Mouse (Mus musculus): ENCODE results near the gene Dlg4. TPM values are rescaled to one million over a fixed set of nuclear protein-coding genes. Genes with fewer than 3 reads are reported as not detected.
A peak's percentile ranks its signal among the peaks of the same experiment; 100 is the strongest.

Dlg4 gene
- polyA plus RNA-seq, 1 experiment from 2014 or later = 48.1 TPM

DNA sequence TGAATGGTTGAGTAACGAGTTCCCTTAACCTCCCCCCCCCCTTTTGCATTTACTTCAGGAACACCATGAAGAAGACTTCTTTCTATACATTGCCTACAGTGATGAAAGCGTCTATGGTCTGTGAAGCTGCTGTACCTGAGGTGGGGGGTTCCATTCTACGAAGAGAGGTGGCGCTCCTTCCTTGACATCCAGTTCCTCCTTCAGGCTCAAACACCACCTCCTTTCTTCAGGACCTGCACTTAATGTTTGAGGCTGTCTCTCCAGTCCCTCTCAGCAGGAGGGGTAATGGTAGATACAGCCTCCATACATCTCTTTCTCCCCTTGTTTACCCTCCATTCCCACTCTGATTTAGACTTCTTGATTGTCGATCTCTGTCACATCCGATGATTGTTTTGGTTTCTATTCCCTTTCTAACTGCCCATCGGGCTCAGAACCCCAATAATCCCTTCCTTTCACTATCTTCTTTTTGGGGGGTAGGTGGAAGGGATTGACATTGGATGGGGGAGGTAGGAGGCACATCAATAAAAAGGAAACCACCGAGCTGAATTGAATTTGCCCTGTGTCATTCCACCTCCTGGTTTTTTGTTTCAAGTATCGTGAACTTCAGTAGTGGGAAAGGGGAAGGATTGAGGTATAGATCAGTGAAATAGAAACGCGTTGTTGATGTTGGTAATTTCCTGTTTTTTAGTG lies 22.2 kb upstream of the Dlg4 start:
- ChIA-PET CTCF (no interaction called here), POLR2A (no interaction called here)
- DNase-seq (ENCODE audit: low read depth, low spot score) = no peak
- no peaks in the 10 kb centered on the region for H3K27me3 ChIP-seq
- in situ Hi-C loops (cut with MboI; ENCODE audit: low pct_unique_long_range_greater_than_20kb) = loop anchor here (25.0 kb wide), 2 partner anchors 582 to 907 kb away; partner anchors contain the start of genes Kdm6b, Per1 and Vamp2
- ATAC-seq = no peak
- TF ChIP-seq CTCF (IDR thresholded peaks at IDR 0.05) = no peak

DNA sequence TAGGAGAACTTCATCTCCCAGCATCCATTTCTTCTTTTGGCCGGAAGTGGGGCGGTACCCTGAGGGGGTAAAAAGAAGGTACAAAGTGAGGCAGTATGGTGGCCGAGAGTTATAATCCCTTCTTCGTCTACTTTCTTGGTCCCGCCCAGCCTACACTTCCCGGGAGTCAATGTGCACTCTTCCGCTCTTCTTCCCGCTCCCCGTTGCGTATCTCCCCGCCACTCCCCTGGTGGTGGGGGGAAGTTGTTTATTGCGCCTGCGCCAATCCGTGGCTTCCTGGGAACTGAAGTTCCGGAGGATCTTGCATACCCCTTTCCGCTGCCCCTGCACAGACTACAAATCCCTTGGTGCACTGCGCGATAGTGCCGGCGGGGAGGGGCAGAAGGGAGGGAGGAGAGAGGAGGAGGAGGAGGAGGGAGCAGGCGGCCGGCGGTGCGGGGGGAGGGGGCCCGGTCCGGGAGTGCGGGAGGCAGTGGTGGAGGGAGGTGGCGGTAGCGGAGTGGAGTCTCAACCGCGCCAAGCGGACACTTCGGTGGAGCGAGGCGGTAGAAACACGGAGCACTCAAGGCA lies 21.3 kb upstream of the Dlg4 start, which contains the start of gene Phf23:
TSS of gene Phf23 (plus strand) at position 387 of the 570 bp plus-strand sequence.
- no peaks in the 10 kb centered on the region for H3K27me3 ChIP-seq
- DNase-seq (ENCODE audit: low read depth, low spot score) (peak; percentile 97), ATAC-seq (peak; percentile 63)
- TF ChIP-seq CTCF (IDR thresholded peaks at IDR 0.05) = no peak
- in situ Hi-C loops (cut with MboI; ENCODE audit: low pct_unique_long_range_greater_than_20kb) = loop anchor here (25.0 kb wide), 2 partner anchors 583 to 908 kb away; partner anchors contain the start of genes Kdm6b, Per1 and Vamp2
- ChIA-PET CTCF (interaction anchor here (1.4 to 1.6 kb wide), 2 partner anchors 14 to 61 kb away, joined by 4 to 5 read pairs; no protein-coding TSS in a partner anchor), POLR2A (interaction anchor here (0.5 to 1.7 kb wide), 4 partner anchors 13 to 95 kb away, joined by 3 to 7 read pairs (median 5); partner anchors contain the start of genes Acadvl and Elp5)

DNA sequence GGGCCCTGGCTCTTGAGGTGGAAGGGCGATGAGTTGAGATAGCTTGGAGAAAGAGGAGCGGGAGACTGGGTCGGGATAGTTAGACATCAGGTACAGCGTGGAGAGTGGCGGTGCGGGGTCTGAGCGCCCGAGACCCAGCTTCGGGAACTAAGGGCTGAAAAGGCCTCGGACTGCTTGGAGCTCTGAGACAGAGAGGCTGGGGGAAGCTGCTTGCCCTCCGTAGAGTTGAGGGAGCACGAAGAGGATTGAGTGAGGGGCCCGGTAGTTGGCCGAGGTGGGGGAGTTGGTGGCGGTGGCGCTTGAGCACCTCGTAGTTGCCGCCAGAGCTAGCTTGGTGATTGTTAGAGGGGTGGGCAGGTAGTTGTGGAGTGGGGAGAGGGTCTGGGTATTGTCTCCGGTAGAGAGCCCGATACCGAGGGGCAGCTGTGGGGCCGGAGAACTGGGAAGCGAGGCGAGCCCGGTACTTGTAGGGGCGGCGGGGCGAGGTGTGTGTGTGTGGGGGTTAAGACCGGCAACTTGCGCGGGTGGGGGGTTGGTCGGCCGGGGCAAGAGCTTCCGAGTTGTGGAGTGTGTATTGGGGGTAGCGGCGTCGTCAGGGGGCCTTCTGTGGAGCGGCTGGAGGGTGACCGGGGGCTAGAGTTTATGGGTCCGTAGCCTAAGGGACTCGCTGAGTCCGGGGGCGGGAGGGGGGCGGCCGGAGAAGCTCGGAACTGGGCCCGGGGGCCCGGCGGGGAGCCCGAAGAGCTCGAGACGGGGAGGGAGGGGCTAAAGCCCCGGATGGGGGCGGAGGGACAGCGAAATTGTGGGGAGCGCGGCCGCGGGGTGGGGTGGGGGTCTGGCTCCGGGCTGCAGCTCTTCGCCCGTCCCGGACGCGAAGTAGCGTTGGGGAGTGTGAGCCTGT lies 20.3 kb upstream of the Dlg4 start:
- ChIA-PET CTCF (interaction anchor here (1.4 to 1.6 kb wide), 2 partner anchors 13 to 62 kb away, joined by 4 to 5 read pairs; no protein-coding TSS in a partner anchor), POLR2A (interaction anchor here (0.5 to 1.7 kb wide), 7 partner anchors 10 to 96 kb away, joined by 3 to 7 read pairs (median 3); partner anchors contain the start of genes Acadvl and Elp5)
- ATAC-seq (no peak), DNase-seq (ENCODE audit: low read depth, low spot score) (no peak)
- no peak for TF ChIP-seq CTCF (IDR thresholded peaks at IDR 0.05)
- no peaks in the 10 kb centered on the region for H3K27me3 ChIP-seq
- in situ Hi-C loops (cut with MboI; ENCODE audit: low pct_unique_long_range_greater_than_20kb) = loop anchor here (25.0 kb wide), 2 partner anchors 584 to 909 kb away; partner anchors contain the start of genes Kdm6b, Per1 and Vamp2

DNA sequence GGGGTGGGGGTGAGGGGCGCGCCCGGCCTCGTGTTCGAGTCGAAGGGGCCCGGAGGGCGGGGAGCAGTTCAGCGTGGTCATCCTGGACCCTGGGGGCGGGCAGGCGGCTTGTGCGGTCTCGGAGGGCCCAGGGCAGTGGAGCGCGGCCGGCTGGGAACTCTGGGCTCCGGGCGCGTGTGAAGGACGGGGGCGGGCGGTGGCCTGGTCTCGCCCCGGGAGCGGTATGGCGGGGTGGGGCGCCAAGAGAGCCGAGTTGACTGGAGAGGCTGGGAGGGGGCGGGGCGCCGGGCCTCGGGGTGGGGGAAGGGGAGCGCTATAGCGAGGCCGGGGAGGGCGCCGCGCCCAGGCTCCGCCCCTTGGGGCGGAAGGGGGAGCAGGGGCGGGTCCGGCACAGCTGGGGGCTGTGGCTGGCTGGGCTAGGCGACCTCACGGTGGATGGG lies 19.7 kb upstream of the Dlg4 start:
- DNase-seq (ENCODE audit: low read depth, low spot score) = no peak
- TF ChIP-seq CTCF (IDR thresholded peaks at IDR 0.05) = no peak
- ChIA-PET POLR2A (interaction anchor here (1.0 to 1.7 kb wide), 5 partner anchors 9 to 31 kb away, joined by 3 to 7 read pairs (median 6); partner anchors contain the start of genes Acadvl and Elp5), CTCF (interaction anchor here (1.4 to 1.6 kb wide), 2 partner anchors 13 to 63 kb away, joined by 4 to 5 read pairs; no protein-coding TSS in a partner anchor)
- in situ Hi-C loops (cut with MboI; ENCODE audit: low pct_unique_long_range_greater_than_20kb) = loop anchor here (25.0 kb wide), 2 partner anchors 585 to 910 kb away; partner anchors contain the start of genes Kdm6b, Per1 and Vamp2
- H3K27me3 ChIP-seq = no peaks in the 10 kb centered on the region
- peak; percentile 38 for ATAC-seq

DNA sequence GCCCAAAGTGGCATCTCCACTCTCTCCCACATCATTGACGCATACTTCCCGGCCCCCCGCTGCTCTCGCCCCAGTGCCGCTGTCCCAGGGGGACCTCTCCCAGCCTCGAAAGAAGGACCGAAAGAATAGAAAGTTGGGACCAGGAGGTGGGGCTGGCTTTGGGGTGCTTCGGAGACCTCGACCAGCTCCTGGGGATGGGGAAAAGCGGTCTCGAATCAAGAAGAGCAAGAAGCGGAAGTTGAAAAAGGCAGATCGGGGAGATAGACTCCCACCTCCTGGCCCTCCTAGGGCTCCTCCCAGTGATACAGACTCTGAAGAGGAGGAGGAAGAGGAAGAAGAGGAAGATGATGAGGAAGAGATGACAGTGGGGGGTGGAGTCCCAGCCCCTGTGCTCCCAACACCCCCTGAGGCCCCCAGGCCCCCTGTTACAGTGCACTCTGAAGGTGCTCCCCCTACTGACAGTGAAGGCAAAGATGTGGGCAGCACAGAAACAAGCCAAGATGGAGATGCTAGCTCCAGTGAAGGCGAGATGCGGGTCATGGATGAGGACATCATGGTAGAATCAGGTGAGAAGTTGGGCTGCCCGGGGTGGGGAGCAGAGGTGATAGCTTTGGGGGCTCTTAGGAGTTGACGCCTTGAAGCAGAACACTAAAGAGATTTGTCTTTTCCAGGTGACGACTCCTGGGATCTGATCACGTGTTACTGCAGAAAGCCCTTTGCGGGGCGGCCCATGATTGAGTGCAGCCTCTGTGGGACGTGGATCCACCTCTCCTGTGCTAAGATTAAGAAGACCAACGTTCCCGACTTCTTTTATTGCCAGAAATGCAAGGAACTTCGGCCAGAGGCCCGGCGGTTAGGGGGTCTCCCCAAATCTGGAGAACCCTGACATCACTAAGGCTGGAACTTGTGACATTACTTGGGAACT lies 17.9 kb upstream of the Dlg4 start:
- DNase-seq (ENCODE audit: low read depth, low spot score) = no peak
- no peak for TF ChIP-seq CTCF (IDR thresholded peaks at IDR 0.05)
- in situ Hi-C loops (cut with MboI; ENCODE audit: low pct_unique_long_range_greater_than_20kb) = loop anchor here (25.0 kb wide), 2 partner anchors 587 to 912 kb away; partner anchors contain the start of genes Kdm6b, Per1 and Vamp2
- ATAC-seq = no peak
- CTCF ChIA-PET = no interaction called here
- POLR2A ChIA-PET = interaction anchor here (1.0 kb wide), 2 partner anchors 10 to 15 kb away, joined by 3 to 4 read pairs; no protein-coding TSS in a partner anchor
- no peaks in the 10 kb centered on the region for H3K27me3 ChIP-seq

DNA sequence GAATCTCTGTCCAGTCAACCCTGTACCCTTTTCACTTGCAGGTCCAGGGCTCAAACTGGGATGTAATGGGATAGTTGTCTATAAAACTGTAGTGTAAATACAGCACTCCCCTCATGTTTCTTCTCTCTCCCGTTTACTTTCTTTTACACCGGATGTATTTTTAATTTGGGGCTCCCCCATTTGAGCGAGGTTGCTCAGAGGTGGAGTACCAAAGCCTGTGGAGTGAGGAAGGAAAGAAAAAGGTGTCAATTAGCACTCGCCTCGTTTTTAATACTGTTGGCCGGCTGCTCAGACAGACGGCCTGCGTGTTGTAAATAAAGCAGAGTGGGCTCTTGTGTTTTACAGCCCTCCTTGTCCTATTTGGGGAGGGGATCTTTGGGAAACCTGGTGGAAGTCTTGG lies 17.1 kb upstream of the Dlg4 start:
- ATAC-seq (no peak), DNase-seq (ENCODE audit: low read depth, low spot score) (no peak)
- ChIA-PET CTCF (no interaction called here), POLR2A (interaction anchor here (0.9 kb wide), 1 partner anchor 18 kb away, joined by 4 read pairs; the partner anchor contains the start of gene Elp5)
- in situ Hi-C loops (cut with MboI; ENCODE audit: low pct_unique_long_range_greater_than_20kb) = loop anchor here (25.0 kb wide), 2 partner anchors 587 to 912 kb away; partner anchors contain the start of genes Kdm6b, Per1 and Vamp2
- no peak for TF ChIP-seq CTCF (IDR thresholded peaks at IDR 0.05)
- no peaks in the 10 kb centered on the region for H3K27me3 ChIP-seq

DNA sequence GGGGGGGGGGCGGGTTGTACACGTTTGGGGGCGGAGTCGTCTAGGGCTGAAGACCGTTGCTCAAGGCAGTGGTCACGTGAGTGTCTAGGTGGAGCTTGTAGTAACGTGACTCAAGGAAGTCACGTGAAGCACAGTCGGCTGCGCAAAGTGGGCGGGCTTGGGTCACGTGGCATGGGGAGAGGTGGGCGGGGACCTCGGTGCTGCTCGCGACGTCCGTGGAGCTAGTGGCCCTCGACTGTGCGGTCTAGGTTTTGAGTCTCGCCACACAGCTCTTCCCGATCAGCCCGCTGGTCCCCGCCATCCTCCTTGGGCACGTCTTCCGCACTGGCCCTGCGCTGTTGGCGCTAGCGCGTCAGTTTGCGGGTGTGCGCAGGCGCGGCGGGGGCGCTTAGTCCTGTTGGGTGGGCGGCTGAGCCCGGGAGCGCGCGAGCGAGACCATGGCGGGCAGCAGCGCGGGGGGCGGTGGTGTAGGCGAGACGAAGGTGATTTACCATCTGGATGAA lies 16.3 kb upstream of the Dlg4 start, which contains the start of gene Dvl2:
TSS of gene Dvl2 (plus strand) at position 200 of the 503 bp plus-strand sequence.
- DNase-seq (ENCODE audit: low read depth, low spot score) (no peak), ATAC-seq (peak; percentile 18)
- CTCF ChIA-PET = no interaction called here
- POLR2A ChIA-PET = interaction anchor here (0.7 to 0.9 kb wide), 2 partner anchors 19 to 944 kb away, joined by 4 read pairs; partner anchors contain the start of gene Elp5
- in situ Hi-C loops (cut with MboI; ENCODE audit: low pct_unique_long_range_greater_than_20kb) = no loop called here
- H3K27me3 ChIP-seq = no peaks in the 10 kb centered on the region
- TF ChIP-seq CTCF (IDR thresholded peaks at IDR 0.05) = no peak

DNA sequence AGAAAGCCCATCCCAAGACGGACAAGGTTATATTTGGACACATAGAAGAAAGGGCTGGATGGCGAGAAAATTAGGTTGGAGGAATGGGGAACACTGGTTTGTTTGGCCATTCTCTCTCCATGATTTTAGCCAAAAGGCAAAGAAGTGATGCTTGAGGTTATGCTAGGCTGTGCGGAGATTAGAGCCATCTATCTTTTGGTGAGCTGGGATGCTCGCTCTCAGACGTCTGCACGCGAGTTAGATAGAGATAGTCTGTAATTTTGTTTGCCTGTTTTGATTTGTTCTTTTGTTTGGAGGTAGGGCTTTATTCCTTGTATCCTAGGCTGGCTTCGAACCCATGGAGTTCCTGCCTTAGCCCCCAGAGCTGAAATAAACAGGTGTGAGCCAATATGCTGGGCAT lies 15.6 kb upstream of the Dlg4 start:
- ChIA-PET CTCF (interaction anchor here (0.6 to 1.4 kb wide), 5 partner anchors 13 to 77 kb away, joined by 3 to 7 read pairs (median 4); partner anchors contain the start of genes Acadvl and Dlg4), POLR2A (no interaction called here)
- ATAC-seq = no peak
- in situ Hi-C loops (cut with MboI; ENCODE audit: low pct_unique_long_range_greater_than_20kb) = no loop called here
- no peak for TF ChIP-seq CTCF (IDR thresholded peaks at IDR 0.05)
- no peaks in the 10 kb centered on the region for H3K27me3 ChIP-seq
- DNase-seq (ENCODE audit: low read depth, low spot score) = no peak
